Mouse (Mus musculus) bone marrow, adult 2 months (tissue): ENCODE measurements around the gene Nsdhl.

Source experiments
- CTCF ChIP-seq: fragments of 200-500 bp; IDR thresholded peaks from 2 replicates; pipeline ENCODE4 v1.5.1; 2011; ENCODE audit warnings: low read length, control low read depth; ENCODE audit not compliant: control insufficient read depth, insufficient read depth
- POLR2A ChIP-seq: fragments of 200-500 bp; IDR thresholded peaks from 2 replicates; pipeline ENCODE4 v1.6.1; 2011; ENCODE audit warnings: low read depth, mild to moderate bottlenecking, control low read depth, low read length, borderline replicate concordance; ENCODE audit not compliant: control insufficient read depth

- TF ChIP-seq CTCF (no peak), POLR2A (no peak)
These were observed 84.8 kb downstream of the Nsdhl start for GRCm38 (mm10) chrX:73003110-73003509.
